Mouse (Mus musculus): ENCODE measurements at regions not wholly inside any gene's neighbourhood (a gene's known extent, or its start where the extent isn't known, plus 50 kb on each side); places are given as distances from the start of the nearest gene placed in this dataset.

GRCm38 (mm10) chr4:8418374-8419031, 179.7 kb upstream of the Car8 start:
- Histone ChIP-seq H3K4me1 (ENCODE audit: control insufficient read depth, insufficient read depth, low read length) (no peaks in the 10 kb centered on the region), H3K4me3 (ENCODE audit: insufficient read depth, low read length) (no peak overlapping the region), H3K27ac (ENCODE audit: insufficient read depth, low read depth, low read length) (no peak overlapping the region)
- TF ChIP-seq CTCF (IDR thresholded peaks at IDR 0.05; ENCODE audit: low read depth, low read length) (no peak), POLR2A (IDR thresholded peaks at IDR 0.05; ENCODE audit: borderline replicate concordance, low read depth, low read length) (no peak)

- TF ChIP-seq POLR2A (IDR thresholded peaks at IDR 0.05; ENCODE audit: borderline replicate concordance, low read depth, low read length) = no peak
- no peak for TF ChIP-seq CTCF (IDR thresholded peaks at IDR 0.05; ENCODE audit: low read depth, low read length)
- Histone ChIP-seq H3K4me3 (ENCODE audit: insufficient read depth, low read length) (no peak overlapping the region), H3K4me1 (ENCODE audit: control insufficient read depth, insufficient read depth, low read length) (no peaks in the 10 kb centered on the region), H3K27ac (ENCODE audit: insufficient read depth, low read depth, low read length) (no peak overlapping the region)
These were observed 179.0 kb upstream of the Car8 start for GRCm38 (mm10) chr4:8417821-8418220.

GRCm38 (mm10) chr4:8413307-8413706, 174.5 kb upstream of the Car8 start:
- H3K27ac ChIP-seq (ENCODE audit: insufficient read depth, low read depth, low read length) = no peak overlapping the region
- TF ChIP-seq CTCF (IDR thresholded peaks at IDR 0.05; ENCODE audit: low read depth, low read length) (no peak), POLR2A (IDR thresholded peaks at IDR 0.05; ENCODE audit: borderline replicate concordance, low read depth, low read length) (no peak)

GRCm38 (mm10) chr4:8400069-8400468, 161.2 kb upstream of the Car8 start:
- Histone ChIP-seq H3K27ac (ENCODE audit: insufficient read depth, low read depth, low read length) (no peak overlapping the region), H3K4me3 (ENCODE audit: insufficient read depth, low read length) (no peak overlapping the region), H3K4me1 (ENCODE audit: control insufficient read depth, insufficient read depth, low read length) (no peaks in the 10 kb centered on the region)
- TF ChIP-seq CTCF (IDR thresholded peaks at IDR 0.05; ENCODE audit: low read depth, low read length) (no peak), POLR2A (IDR thresholded peaks at IDR 0.05; ENCODE audit: borderline replicate concordance, low read depth, low read length) (no peak)

More at GRCm38 (mm10) chr4:8413307-8413706, 174.5 kb upstream of the Car8 start:
- H3K4me3 ChIP-seq (ENCODE audit: insufficient read depth, low read length) = no peak overlapping the region
- no peaks in the 10 kb centered on the region for H3K4me1 ChIP-seq (ENCODE audit: control insufficient read depth, insufficient read depth, low read length)

- Histone ChIP-seq H3K27ac (ENCODE audit: insufficient read depth, low read depth, low read length) (no peak overlapping the region), H3K4me1 (ENCODE audit: control insufficient read depth, insufficient read depth, low read length) (no peaks in the 10 kb centered on the region), H3K4me3 (ENCODE audit: insufficient read depth, low read length) (no peak overlapping the region)
- no peak for TF ChIP-seq CTCF (IDR thresholded peaks at IDR 0.05; ENCODE audit: low read depth, low read length)
- TF ChIP-seq POLR2A (IDR thresholded peaks at IDR 0.05; ENCODE audit: borderline replicate concordance, low read depth, low read length) = no peak
These were observed 160.6 kb upstream of the Car8 start for GRCm38 (mm10) chr4:8399430-8399829.

- Histone ChIP-seq H3K4me1 (ENCODE audit: control insufficient read depth, insufficient read depth, low read length) (no peaks in the 10 kb centered on the region), H3K4me3 (ENCODE audit: insufficient read depth, low read length) (no peak overlapping the region), H3K27ac (ENCODE audit: insufficient read depth, low read depth, low read length) (no peak overlapping the region)
- TF ChIP-seq CTCF (IDR thresholded peaks at IDR 0.05; ENCODE audit: low read depth, low read length) (no peak), POLR2A (IDR thresholded peaks at IDR 0.05; ENCODE audit: borderline replicate concordance, low read depth, low read length) (no peak)
These were observed 160.1 kb upstream of the Car8 start for GRCm38 (mm10) chr4:8398969-8399368.

GRCm38 (mm10) chr4:8383162-8383561, 144.3 kb upstream of the Car8 start:
- no peak overlapping the region for H3K4me3 ChIP-seq (ENCODE audit: insufficient read depth, low read length)
- H3K4me1 ChIP-seq (ENCODE audit: control insufficient read depth, insufficient read depth, low read length) = no peaks in the 10 kb centered on the region
- no peak overlapping the region for H3K27ac ChIP-seq (ENCODE audit: insufficient read depth, low read depth, low read length)
- no peak for TF ChIP-seq CTCF (IDR thresholded peaks at IDR 0.05; ENCODE audit: low read depth, low read length)
- no peak for TF ChIP-seq POLR2A (IDR thresholded peaks at IDR 0.05; ENCODE audit: borderline replicate concordance, low read depth, low read length)

GRCm38 (mm10) chr4:8382125-8382417, 143.2 kb upstream of the Car8 start:
- TF ChIP-seq CTCF (IDR thresholded peaks at IDR 0.05; ENCODE audit: low read depth, low read length) (no peak), POLR2A (IDR thresholded peaks at IDR 0.05; ENCODE audit: borderline replicate concordance, low read depth, low read length) (no peak)
- H3K4me3 ChIP-seq (ENCODE audit: insufficient read depth, low read length) = no peak overlapping the region
- H3K4me1 ChIP-seq (ENCODE audit: control insufficient read depth, insufficient read depth, low read length) = no peaks in the 10 kb centered on the region
- H3K27ac ChIP-seq (ENCODE audit: insufficient read depth, low read depth, low read length) = no peak overlapping the region

- Histone ChIP-seq H3K4me3 (ENCODE audit: insufficient read depth, low read length) (no peak overlapping the region), H3K27ac (ENCODE audit: insufficient read depth, low read depth, low read length) (no peak overlapping the region), H3K4me1 (ENCODE audit: control insufficient read depth, insufficient read depth, low read length) (no peaks in the 10 kb centered on the region)
- TF ChIP-seq CTCF (IDR thresholded peaks at IDR 0.05; ENCODE audit: low read depth, low read length) (no peak), POLR2A (IDR thresholded peaks at IDR 0.05; ENCODE audit: borderline replicate concordance, low read depth, low read length) (no peak)
These were observed 142.7 kb upstream of the Car8 start for GRCm38 (mm10) chr4:8381408-8382124.

- no peaks in the 10 kb centered on the region for H3K4me1 ChIP-seq (ENCODE audit: control insufficient read depth, insufficient read depth, low read length)
- H3K27ac ChIP-seq (ENCODE audit: insufficient read depth, low read depth, low read length) = no peak overlapping the region
- no peak overlapping the region for H3K4me3 ChIP-seq (ENCODE audit: insufficient read depth, low read length)
- TF ChIP-seq POLR2A (IDR thresholded peaks at IDR 0.05; ENCODE audit: borderline replicate concordance, low read depth, low read length) (no peak), CTCF (IDR thresholded peaks at IDR 0.05; ENCODE audit: low read depth, low read length) (no peak)
These were observed 142.0 kb upstream of the Car8 start for GRCm38 (mm10) chr4:8380711-8381338.

Measured in bone marrow macrophage, adult 2 months (primary cell).